Mouse (Mus musculus) hindbrain, postnatal 0 days (tissue): ENCODE measurements around the gene Ndufb6. TPM values are rescaled to one million over a fixed set of nuclear protein-coding genes. Genes with fewer than 3 reads are reported as not detected.
"Not testable (repeated sequence)": the region's sequence is repeated elsewhere in the genome, so short reads cannot be mapped to it uniquely, and the experiment has no call there.

Experiments used
- ATAC-seq: fragments of 200-750 bp; cut with Nextera tagmentation; 2 replicates; pipeline ENCODE4 v1.8.0; 2017; ENCODE audit warnings: mild to moderate bottlenecking, moderate TSS enrichment, moderate library complexity
- DNase-seq: peaks from one replicate; pipeline ENCODE4 v3.0.0-alpha.2; 2015; ENCODE audit warnings: low spot score
- H3K27ac ChIP-seq: fragments of 300-500 bp; sonication (generic); 2 replicates; pipeline ENCODE4 v1.5.1; 2014; ENCODE audit warnings: mild to moderate bottlenecking
- H3K27me3 ChIP-seq: fragments of 300-500 bp; sonication (generic); 2 replicates; pipeline ENCODE4 v1.6.1; 2014; ENCODE audit warnings: low read length, mixed read lengths; ENCODE audit not compliant: insufficient read depth
- H3K36me3 ChIP-seq: fragments of 300-500 bp; sonication (generic); 2 replicates; pipeline ENCODE4 v1.6.1; 2014; ENCODE audit warnings: low read length, mixed read lengths; ENCODE audit not compliant: insufficient read depth
- H3K4me1 ChIP-seq: fragments of 300-500 bp; sonication (generic); 2 replicates; pipeline ENCODE4 v1.6.1; 2014; ENCODE audit warnings: antibody characterized with exemption, low read length, mixed read lengths; ENCODE audit not compliant: insufficient read depth
- H3K4me2 ChIP-seq: fragments of 300-500 bp; sonication (generic); 2 replicates; pipeline ENCODE4 v1.6.1; 2014; ENCODE audit warnings: low read depth, mild to moderate bottlenecking, low read length, moderate library complexity, mixed read lengths
- H3K4me3 ChIP-seq: fragments of 300-500 bp; sonication (generic); 2 replicates; pipeline ENCODE4 v1.5.1; 2014; ENCODE audit warnings: low read length
- H3K9ac ChIP-seq: fragments of 300-500 bp; sonication (generic); replicated peaks from 2 replicates; pipeline ENCODE4 v1.6.1; 2014; ENCODE audit warnings: mild to moderate bottlenecking, low read length, moderate library complexity, mixed read lengths
- H3K9me3 ChIP-seq: fragments of 300-500 bp; sonication (generic); 2 replicates; pipeline ENCODE4 v1.6.1; 2016; ENCODE audit warnings: low read length, mixed read lengths
- CTCF ChIP-seq: IDR thresholded peaks from 2 replicates; pipeline ENCODE4 v1.5.1; 2016; ENCODE audit warnings: antibody characterized with exemption, control low read depth, low read depth
- WGBS: fragments of 180-500 bp; shearing (Covaris S2); extraction: QIAGEN DNeasy Blood & Tissue Kit; methylation state at CpG from one replicate; pipeline ENCODE4 v1.1.7; 2014; 5-methylcytosine and 5-hydroxymethylcytosine counted together
- polyA plus RNA-seq: library from polyadenylated mRNA; unstranded; fragments of >200 nt; fragmentation: Nextera tagmentation; extraction: Ambion mirVana; gene quantifications from 2 replicates; pipeline ENCODE4 v1.2.1, GENCODE M21; 2015
- total RNA-seq: library from RNA; depleted of rRNA; stranded (reverse); fragments of >200 nt; gene quantifications from 2 replicates; pipeline ENCODE4 v1.2.3, GENCODE M21; 2014

Gene Ndufb6
- total and polyA plus RNA-seq, 2 experiments from 2014 or later = 180 to 456 TPM

GRCm38 (mm10) chr4:40309682-40310081 lies 30.5 kb upstream of the Ndufb6 start:
- Histone ChIP-seq H3K27ac (no peak overlapping the region), H3K36me3 (no peaks in the 10 kb centered on the region), H3K4me3 (no peak overlapping the region), H3K9me3 (no peaks in the 10 kb centered on the region), H3K9ac (no peak overlapping the region), H3K4me2 (no peak overlapping the region), H3K4me1 (no peaks in the 10 kb centered on the region), H3K27me3 (no peaks in the 10 kb centered on the region)
- DNase-seq (no peak), ATAC-seq (no peak)
- no peak for TF ChIP-seq CTCF

- Histone ChIP-seq H3K4me1 (no peaks in the 10 kb centered on the region), H3K9me3 (no peaks in the 10 kb centered on the region), H3K36me3 (no peaks in the 10 kb centered on the region), H3K9ac (no peak overlapping the region), H3K27ac (no peak overlapping the region), H3K27me3 (no peaks in the 10 kb centered on the region), H3K4me3 (no peak overlapping the region), H3K4me2 (no peak overlapping the region)
- DNase-seq (no peak), ATAC-seq (no peak)
- WGBS = 84% methylated on average over 10 of the region's 10 CpGs
- no peak for TF ChIP-seq CTCF
These were observed 23.4 kb upstream of the Ndufb6 start for GRCm38 (mm10) chr4:40302445-40303125.

GRCm38 (mm10) chr4:40301076-40301789 lies 22.0 kb upstream of the Ndufb6 start:
- DNase-seq (peak; percentile 93), ATAC-seq (peak; percentile 77)
- peak; percentile 92 for TF ChIP-seq CTCF
- H3K27me3 ChIP-seq = no peaks in the 10 kb centered on the region
- no peaks in the 10 kb centered on the region for H3K4me1 ChIP-seq
- WGBS = 9% methylated on average over 16 of the region's 16 CpGs
- no peaks in the 10 kb centered on the region for H3K9me3 ChIP-seq
- H3K27ac ChIP-seq = no peak overlapping the region
- no peak overlapping the region for H3K9ac ChIP-seq
- peak overlapping the region; percentile 49 for H3K4me2 ChIP-seq
- H3K4me3 ChIP-seq = 0 out of 2 replicates have a peak overlapping the region, but pooled peaks have one; percentile 14
- no peaks in the 10 kb centered on the region for H3K36me3 ChIP-seq

GRCm38 (mm10) chr4:40299169-40299568 lies 19.9 kb upstream of the Ndufb6 start:
- no peaks in the 10 kb centered on the region for H3K36me3 ChIP-seq
- TF ChIP-seq CTCF = no peak
- no peaks in the 10 kb centered on the region for H3K9me3 ChIP-seq
- no peak overlapping the region for H3K9ac ChIP-seq
- ATAC-seq = no peak
- no peak overlapping the region for H3K4me3 ChIP-seq
- no peaks in the 10 kb centered on the region for H3K4me1 ChIP-seq
- H3K27ac ChIP-seq = no peak overlapping the region
- no peak overlapping the region for H3K4me2 ChIP-seq
- 79% methylated on average over 5 of the region's 5 CpGs for WGBS
- DNase-seq = no peak
- H3K27me3 ChIP-seq = no peaks in the 10 kb centered on the region

- not testable (repeated sequence) for DNase-seq, H3K9me3 ChIP-seq, H3K27ac ChIP-seq, H3K9ac ChIP-seq, H3K27me3 ChIP-seq, H3K36me3 ChIP-seq, ATAC-seq, H3K4me1 ChIP-seq, H3K4me3 ChIP-seq, H3K4me2 ChIP-seq
- WGBS = 95% methylated on average over 11 of the region's 11 CpGs
These were observed 12.3 kb upstream of the Ndufb6 start for GRCm38 (mm10) chr4:40291511-40291910.

GRCm38 (mm10) chr4:40289046-40289445 lies 9.8 kb upstream of the Ndufb6 start:
- DNase-seq (no peak), ATAC-seq (no peak)
- H3K4me2 ChIP-seq = no peak overlapping the region
- H3K4me1 ChIP-seq = no peaks in the 10 kb centered on the region
- no peak for TF ChIP-seq CTCF
- no peaks in the 10 kb centered on the region for H3K27me3 ChIP-seq
- H3K27ac ChIP-seq = no peak overlapping the region
- H3K9me3 ChIP-seq = no peaks in the 10 kb centered on the region
- no peaks in the 10 kb centered on the region for H3K36me3 ChIP-seq
- no peak overlapping the region for H3K4me3 ChIP-seq
- 87% methylated on average over 2 of the region's 2 CpGs for WGBS
- no peak overlapping the region for H3K9ac ChIP-seq

- H3K4me2 ChIP-seq = no peak overlapping the region
- 77% methylated on average over 6 of the region's 6 CpGs for WGBS
These were observed 8.2 kb upstream of the Ndufb6 start for GRCm38 (mm10) chr4:40287415-40287814.

More at GRCm38 (mm10) chr4:40287415-40287814, 8.2 kb upstream of the Ndufb6 start:
- H3K4me3 ChIP-seq = no peak overlapping the region
- ATAC-seq (no peak), DNase-seq (no peak)
- H3K9ac ChIP-seq = no peak overlapping the region
- no peaks in the 10 kb centered on the region for H3K4me1 ChIP-seq
- H3K27ac ChIP-seq = no peak overlapping the region
- no peaks in the 10 kb centered on the region for H3K27me3 ChIP-seq
- H3K9me3 ChIP-seq = no peaks in the 10 kb centered on the region
- no peak for TF ChIP-seq CTCF
- no peaks in the 10 kb centered on the region for H3K36me3 ChIP-seq
